Mouse (Mus musculus) hindbrain, embryonic 16.5 days (tissue): Measurements from ENCODE around the gene Bcl2l13. TPM values are rescaled to one million over a fixed set of nuclear protein-coding genes. Genes with fewer than 3 reads are reported as not detected.

Experiments
- ATAC-seq: fragments of 200-750 bp; cut with Nextera tagmentation; 2 replicates; pipeline ENCODE4 v1.8.0; 2017; ENCODE audit warnings: moderate TSS enrichment, moderate library complexity
- H3K27ac ChIP-seq: fragments of 300-500 bp; sonication (generic); 2 replicates; pipeline ENCODE4 v1.5.1; 2014; ENCODE audit warnings: low read depth, mild to moderate bottlenecking, control low read depth, low read length, moderate library complexity
- H3K27me3 ChIP-seq: fragments of 300-500 bp; sonication (generic); replicated peaks from 2 replicates; pipeline ENCODE4 v1.6.1; 2014; ENCODE audit warnings: low read length; ENCODE audit not compliant: control insufficient read depth, insufficient read depth
- H3K36me3 ChIP-seq: fragments of 300-500 bp; sonication (generic); 2 replicates; pipeline ENCODE4 v1.6.1; 2014; ENCODE audit warnings: mild to moderate bottlenecking, low read length, moderate library complexity, mixed read lengths; ENCODE audit not compliant: control insufficient read depth, insufficient read depth
- H3K4me1 ChIP-seq: fragments of 300-500 bp; sonication (generic); 2 replicates; pipeline ENCODE4 v1.6.1; 2014; ENCODE audit warnings: low read depth, low read length; ENCODE audit not compliant: control insufficient read depth, insufficient read depth
- H3K4me2 ChIP-seq: fragments of 300-500 bp; sonication (generic); 2 replicates; pipeline ENCODE4 v1.6.1; 2014; ENCODE audit warnings: mild to moderate bottlenecking, low read length, control low read depth, moderate library complexity
- H3K4me3 ChIP-seq: fragments of 300-500 bp; sonication (generic); 2 replicates; pipeline ENCODE4 v1.5.1; 2014; ENCODE audit warnings: mild to moderate bottlenecking, low read length, control low read depth, moderate library complexity
- H3K9ac ChIP-seq: fragments of 300-500 bp; sonication (generic); 2 replicates; pipeline ENCODE4 v1.6.1; 2014; ENCODE audit warnings: low read depth, mild to moderate bottlenecking, control low read depth, low read length, moderate library complexity
- H3K9me3 ChIP-seq: fragments of 300-500 bp; sonication (generic); 2 replicates; pipeline ENCODE4 v1.6.1; 2014; ENCODE audit warnings: mild to moderate bottlenecking, low read length, moderate library complexity; ENCODE audit not compliant: control insufficient read depth
- WGBS: fragments of 180-500 bp; shearing (Covaris S2); extraction: QIAGEN DNeasy Blood & Tissue Kit; methylation state at CpG from one replicate; pipeline ENCODE4 v1.1.7; 2014; 5-methylcytosine and 5-hydroxymethylcytosine counted together
- polyA plus RNA-seq: library from polyadenylated mRNA; unstranded; fragments of >200 nt; fragmentation: Nextera tagmentation; extraction: Ambion mirVana; gene quantifications from 2 replicates; pipeline ENCODE4 v1.2.1, GENCODE M21; 2015

Gene Bcl2l13
- polyA plus RNA-seq, 1 experiment from 2014 or later, result 27.3 TPM

DNA sequence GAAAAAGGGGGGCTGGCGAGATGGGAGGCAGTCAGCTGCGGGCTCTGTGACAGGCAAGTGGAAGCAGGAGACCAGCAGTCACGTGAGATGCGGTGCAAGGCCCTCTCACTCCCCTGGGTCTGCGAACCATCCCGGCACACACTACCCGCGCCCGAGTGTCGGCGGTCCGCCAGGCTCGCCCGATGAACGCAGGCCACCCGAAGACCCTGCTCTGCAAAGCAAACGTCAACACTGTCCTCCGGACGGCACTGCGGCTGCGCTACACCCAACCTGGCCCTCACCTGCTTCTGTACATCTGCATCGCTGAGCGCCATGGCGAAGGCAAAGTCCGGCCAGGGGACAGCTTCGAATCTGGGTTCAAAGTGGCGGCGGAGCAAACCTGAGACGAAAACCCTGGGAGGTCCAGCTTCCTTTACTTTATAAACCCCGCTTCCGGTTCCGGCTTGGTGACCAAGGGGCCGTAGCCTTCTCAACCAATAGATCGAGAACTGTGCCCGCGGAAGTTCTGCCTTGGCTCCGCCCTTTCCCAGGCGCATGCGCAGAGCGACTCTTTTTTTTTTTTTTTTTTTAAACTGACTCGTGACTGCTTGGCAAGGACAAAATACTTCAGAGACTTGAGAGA lies 13.6 kb upstream of the Bcl2l13 start, which contains the start of gene Atp6v1e1:
Gene Atp6v1e1 (minus strand): TSS at position 487 of the 622 bp plus-strand sequence.
- H3K9me3 ChIP-seq, result no peaks in the 10 kb centered on the region
- H3K4me1 ChIP-seq, result peaks cover 13% of the 10 kb centered on the region
- H3K9ac ChIP-seq, result peak within 1 kb of the TSS; percentile 84
- peak; percentile 97 for ATAC-seq
- H3K36me3 ChIP-seq, result peaks cover 10% of the 10 kb centered on the region
- H3K27ac ChIP-seq, result peak within 1 kb of the TSS; percentile 90
- H3K27me3 ChIP-seq, result no peaks in the 10 kb centered on the region
- H3K4me3 ChIP-seq, result peak within 1 kb of the TSS; percentile 99
- H3K4me2 ChIP-seq, result peak within 1 kb of the TSS; percentile 80
- 0% methylated on average over 40 of the region's 41 CpGs for WGBS

DNA sequence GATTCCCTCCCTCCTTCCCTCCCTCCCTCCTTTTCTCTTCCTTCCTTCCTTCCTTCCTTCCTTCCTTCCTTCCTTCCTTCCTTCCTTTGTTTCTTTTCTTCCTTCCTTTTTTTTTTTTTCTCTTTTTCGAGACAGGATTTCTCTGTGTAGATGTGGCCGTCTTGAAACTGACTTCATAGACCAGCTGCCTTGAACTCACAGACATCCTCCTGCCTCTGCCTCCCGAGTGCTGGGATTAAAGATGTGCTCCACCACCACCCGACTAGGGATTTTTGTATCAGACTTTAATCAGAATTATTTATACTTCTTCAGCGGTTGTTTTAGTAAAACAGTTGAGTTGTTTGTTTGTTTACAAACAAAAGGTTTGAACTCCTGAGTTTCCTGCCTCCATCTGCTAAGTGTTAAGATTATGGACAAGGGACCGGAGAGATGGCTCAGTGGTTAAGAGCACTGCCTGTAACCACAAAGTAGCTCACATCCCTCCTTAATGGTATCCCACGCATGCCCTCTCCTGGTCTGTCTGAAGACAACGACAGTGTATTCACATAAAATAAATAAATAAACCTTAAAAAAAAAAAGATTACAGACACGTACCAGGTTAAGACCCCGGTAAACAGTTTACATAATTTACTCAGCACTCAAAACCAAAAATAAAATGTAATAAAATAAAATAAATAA lies 12.9 kb upstream of the Bcl2l13 start:
- no peak overlapping the region for H3K9ac ChIP-seq

DNA sequence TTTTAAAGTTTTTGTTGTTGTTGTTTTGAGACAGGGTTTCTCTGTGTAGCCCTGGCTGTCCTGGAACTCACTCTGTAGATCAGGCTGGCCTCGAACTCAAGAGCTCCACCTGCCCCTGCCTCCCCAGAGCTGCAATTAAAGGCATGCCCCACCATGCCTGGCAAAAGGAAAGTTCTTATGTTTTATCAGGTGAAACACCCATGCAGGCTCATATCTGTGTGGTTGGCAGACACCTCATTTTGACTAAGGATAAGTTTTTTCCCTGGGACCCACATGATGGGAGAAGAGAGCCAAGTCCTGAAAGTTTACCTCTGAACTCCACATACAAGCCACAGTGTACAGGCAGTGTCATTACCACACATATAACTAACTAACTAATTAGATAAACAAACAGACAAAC lies 6.0 kb upstream of the Bcl2l13 start:
- H3K4me3 ChIP-seq, result no peak overlapping the region
- no peak overlapping the region for H3K9ac ChIP-seq
- no peaks in the 10 kb centered on the region for H3K36me3 ChIP-seq
- 61% methylated on average over 1 of the region's 1 CpGs for WGBS
- no peaks in the 10 kb centered on the region for H3K9me3 ChIP-seq
- no peak overlapping the region for H3K4me2 ChIP-seq
- ATAC-seq, result no peak
- H3K4me1 ChIP-seq, result no peaks in the 10 kb centered on the region
- no peak overlapping the region for H3K27ac ChIP-seq
- H3K27me3 ChIP-seq, result no peaks in the 10 kb centered on the region

More for the DNA sequence above, 12.9 kb upstream of the Bcl2l13 start:
- no peaks in the 10 kb centered on the region for H3K9me3 ChIP-seq
- H3K36me3 ChIP-seq, result peaks cover 4% of the 10 kb centered on the region
- ATAC-seq, result peak; percentile 46
- peak overlapping the region; percentile 99 for H3K4me3 ChIP-seq
- 66% methylated on average over 10 of the region's 10 CpGs for WGBS
- H3K27me3 ChIP-seq, result no peaks in the 10 kb centered on the region
- H3K27ac ChIP-seq, result peak overlapping the region; percentile 66; the same call in 1 of the 2 replicates
- H3K4me1 ChIP-seq, result peaks cover 13% of the 10 kb centered on the region
- peak overlapping the region; percentile 51 for H3K4me2 ChIP-seq

DNA sequence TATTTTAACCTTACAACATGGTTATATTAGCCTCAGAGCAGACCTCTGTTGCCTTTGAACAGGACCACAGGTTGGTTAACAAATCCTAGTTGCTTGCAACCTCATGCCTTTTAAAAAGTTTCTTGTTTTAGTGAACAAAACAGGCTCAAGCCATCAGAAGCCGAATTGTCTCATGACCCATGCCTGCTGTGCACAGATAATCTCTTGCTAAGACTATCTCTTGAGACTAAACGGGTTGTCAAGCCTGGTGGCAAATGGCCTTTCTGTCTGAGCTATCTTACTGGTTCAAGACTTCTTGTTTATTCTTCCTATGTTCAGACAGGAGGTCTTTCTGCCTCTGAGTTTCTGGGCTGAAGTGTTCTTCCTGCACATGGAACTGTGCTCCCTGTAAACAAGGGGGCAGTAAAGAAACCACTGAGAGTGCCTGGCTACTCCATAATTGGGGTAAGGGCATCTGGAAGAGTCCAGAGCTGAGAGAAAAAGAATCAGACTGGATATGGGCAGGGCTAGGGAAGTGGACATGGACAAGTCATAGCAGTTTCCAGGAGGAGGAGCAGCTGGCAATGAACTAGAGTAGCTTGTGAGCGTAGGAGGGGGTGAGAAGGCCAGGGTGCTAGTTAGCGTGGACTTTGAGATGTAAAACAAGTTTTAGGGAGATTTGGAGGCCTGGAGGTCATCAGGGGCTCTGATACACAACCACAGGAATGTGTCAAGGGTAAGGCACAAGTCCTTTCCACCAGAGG lies 5.0 kb upstream of the Bcl2l13 start:
- H3K27ac ChIP-seq, result no peak overlapping the region
- no peaks in the 10 kb centered on the region for H3K4me1 ChIP-seq
- no peak overlapping the region for H3K4me2 ChIP-seq
- H3K4me3 ChIP-seq, result no peak overlapping the region
- H3K9ac ChIP-seq, result no peak overlapping the region
- 69% methylated on average over 4 of the region's 4 CpGs for WGBS
- H3K36me3 ChIP-seq, result no peaks in the 10 kb centered on the region
- H3K27me3 ChIP-seq, result no peaks in the 10 kb centered on the region
- H3K9me3 ChIP-seq, result no peaks in the 10 kb centered on the region
- no peak for ATAC-seq

DNA sequence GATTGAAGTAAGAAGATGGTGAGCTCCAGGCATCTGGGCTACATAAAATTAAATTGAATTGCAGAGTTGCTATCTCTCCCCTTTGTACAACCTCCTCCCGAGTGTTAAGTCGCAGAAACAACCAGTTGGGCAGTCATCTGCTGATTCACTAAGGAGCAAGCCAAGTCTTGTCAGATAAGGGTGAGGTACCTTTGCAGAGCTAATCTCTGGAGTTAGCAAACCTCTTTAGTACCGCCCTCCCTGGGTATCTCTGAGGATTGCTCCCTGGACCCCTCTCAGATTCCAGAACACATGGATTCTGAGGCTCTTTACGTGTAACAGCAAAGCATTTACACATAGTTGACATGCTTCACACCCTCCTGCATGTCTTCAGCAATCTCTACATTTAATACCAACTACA lies 3.9 kb upstream of the Bcl2l13 start:
- Histone ChIP-seq H3K27me3 (no peaks in the 10 kb centered on the region), H3K36me3 (no peaks in the 10 kb centered on the region), H3K27ac (no peak overlapping the region), H3K9me3 (no peaks in the 10 kb centered on the region), H3K4me2 (no peak overlapping the region), H3K9ac (no peak overlapping the region), H3K4me1 (peaks cover 3% of the 10 kb centered on the region), H3K4me3 (no peak overlapping the region)
- no peak for ATAC-seq
- 79% methylated on average over 4 of the region's 4 CpGs for WGBS

GRCm38 (mm10) chr6:120834766-120835321 lies 1.2 kb upstream of the Bcl2l13 start:
- H3K9ac ChIP-seq, result no peak overlapping the region
- no peak for ATAC-seq
- no peaks in the 10 kb centered on the region for H3K36me3 ChIP-seq
- H3K27me3 ChIP-seq, result no peaks in the 10 kb centered on the region
- no peak overlapping the region for H3K4me3 ChIP-seq
- H3K9me3 ChIP-seq, result no peaks in the 10 kb centered on the region
- H3K4me2 ChIP-seq, result no peak overlapping the region
- WGBS, result 93% methylated on average over 4 of the region's 4 CpGs
- H3K27ac ChIP-seq, result no peak overlapping the region
- H3K4me1 ChIP-seq, result peaks cover 7% of the 10 kb centered on the region

DNA sequence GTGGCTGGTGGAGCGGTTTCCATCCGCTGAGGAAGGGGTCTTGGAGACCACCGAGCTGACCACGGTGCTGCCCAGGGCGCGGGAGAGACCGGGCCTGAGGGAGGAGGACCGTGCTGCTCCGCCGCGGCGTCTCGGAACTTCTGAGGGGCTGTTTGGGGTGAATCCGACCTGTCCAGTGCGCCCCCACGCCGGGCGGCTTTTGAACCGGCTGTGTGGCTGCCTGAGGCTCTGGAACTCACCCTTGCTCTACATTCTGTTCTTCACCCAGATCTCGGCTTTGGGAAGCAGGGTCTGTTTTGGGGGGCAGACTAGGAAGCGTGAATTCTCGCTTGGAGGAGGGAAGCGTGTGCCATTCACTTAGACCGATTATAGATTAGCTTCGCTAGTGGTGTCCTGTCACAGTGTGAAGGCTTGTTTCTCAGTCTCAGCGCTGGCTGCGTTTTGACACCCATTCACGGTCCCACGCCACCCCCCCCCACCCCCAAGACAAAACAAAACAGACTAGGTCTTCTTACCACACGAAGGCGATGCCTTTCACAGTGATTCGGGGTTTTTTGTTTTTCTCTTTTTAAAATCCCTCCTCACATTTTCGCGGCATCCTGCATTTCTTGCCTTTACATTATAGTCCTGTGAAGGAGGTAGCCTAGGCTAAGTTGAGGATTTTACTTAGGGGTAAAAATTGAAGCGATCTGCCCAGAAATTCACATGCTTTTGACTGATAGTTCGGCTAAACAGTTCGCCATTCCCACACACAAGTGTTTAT lies 558 bp downstream of the Bcl2l13 start:
- WGBS, result 3% methylated on average over 37 of the region's 37 CpGs
- H3K27ac ChIP-seq, result peak overlapping the region; percentile 95
- peaks cover 7% of the 10 kb centered on the region for H3K4me1 ChIP-seq
- ATAC-seq, result peak; percentile 85
- H3K4me2 ChIP-seq, result peak overlapping the region; percentile 82
- H3K36me3 ChIP-seq, result 0 out of 2 replicates have a peak, but pooled peaks cover 2% of the 10 kb centered on the region
- H3K4me3 ChIP-seq, result peak overlapping the region; percentile 94
- H3K9ac ChIP-seq, result peak overlapping the region; percentile 98
- no peaks in the 10 kb centered on the region for H3K27me3 ChIP-seq
- no peaks in the 10 kb centered on the region for H3K9me3 ChIP-seq

- no peak for ATAC-seq
- Histone ChIP-seq H3K9ac (peak overlapping the region; percentile 98; the same call in 1 of the 2 replicates), H3K4me2 (peak overlapping the region; percentile 82), H3K9me3 (no peaks in the 10 kb centered on the region), H3K27ac (no peak overlapping the region), H3K4me1 (peaks cover 7% of the 10 kb centered on the region), H3K27me3 (no peaks in the 10 kb centered on the region), H3K36me3 (0 out of 2 replicates have a peak, but pooled peaks cover 2% of the 10 kb centered on the region), H3K4me3 (peak overlapping the region; percentile 94)
- WGBS, result 68% methylated on average over 1 of the region's 1 CpGs
Measured at GRCm38 (mm10) chr6:120837152-120837530, 1.1 kb downstream of the Bcl2l13 start.
